Mouse (Mus musculus): ENCODE results near the gene Tbc1d22a. TPM values are rescaled to one million over a fixed set of nuclear protein-coding genes. Genes with fewer than 3 reads are reported as not detected.
A peak's percentile ranks its signal among the peaks of the same experiment; 100 is the strongest.

Gene Tbc1d22a
- polyA plus RNA-seq, 1 experiment from 2014 or later, result 11.7 TPM

DNA sequence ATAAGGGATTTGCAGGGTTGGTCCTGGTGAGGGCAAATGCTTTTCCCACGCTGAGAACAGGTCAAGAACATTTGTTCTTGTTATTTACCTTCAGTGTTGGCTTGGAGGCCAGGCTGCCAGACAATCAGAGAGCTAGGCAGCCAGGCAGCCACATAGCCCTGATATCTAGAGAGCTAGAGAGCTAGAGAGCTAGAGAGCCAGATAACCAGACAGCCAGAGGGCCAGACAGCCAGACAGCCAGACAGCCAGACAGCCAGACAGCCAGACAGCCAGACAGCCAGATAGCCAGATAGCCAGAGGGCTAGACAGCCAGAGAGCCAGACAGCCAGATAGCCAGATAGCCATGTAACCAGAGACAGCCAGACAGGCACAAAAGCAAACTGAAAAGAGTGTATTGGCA, 208.6 kb downstream of the Tbc1d22a start:
- no peak overlapping the region; the same call in 1 of the 2 replicates for H3K27ac ChIP-seq (ENCODE audit: low read depth, low read length)
- H3K9ac ChIP-seq (ENCODE audit: low read depth, low read length), result no peak overlapping the region
- no peaks in the 10 kb centered on the region for H3K27me3 ChIP-seq (replicated peaks; ENCODE audit: control insufficient read depth, insufficient read depth, low read length)
- no peaks in the 10 kb centered on the region for H3K9me3 ChIP-seq (ENCODE audit: control insufficient read depth, low read length)
- ATAC-seq (replicated peaks; ENCODE audit: low FRiP score) (no peak; the same call in 1 of the 2 replicates), DNase-seq (ENCODE audit: low spot score) (no peak)
- no peak overlapping the region for H3K4me2 ChIP-seq
- WGBS, result 43% methylated on average over 1 of the region's 1 CpGs
- peaks cover 15% of the 10 kb centered on the region; the same call in 1 of the 2 replicates for H3K4me1 ChIP-seq (replicated peaks; ENCODE audit: control insufficient read depth, insufficient read depth, low read length)
- H3K36me3 ChIP-seq (ENCODE audit: control insufficient read depth, insufficient read depth, low read length), result no peaks in the 10 kb centered on the region
- H3K4me3 ChIP-seq (ENCODE audit: low read depth, low read length), result no peak overlapping the region

DNA sequence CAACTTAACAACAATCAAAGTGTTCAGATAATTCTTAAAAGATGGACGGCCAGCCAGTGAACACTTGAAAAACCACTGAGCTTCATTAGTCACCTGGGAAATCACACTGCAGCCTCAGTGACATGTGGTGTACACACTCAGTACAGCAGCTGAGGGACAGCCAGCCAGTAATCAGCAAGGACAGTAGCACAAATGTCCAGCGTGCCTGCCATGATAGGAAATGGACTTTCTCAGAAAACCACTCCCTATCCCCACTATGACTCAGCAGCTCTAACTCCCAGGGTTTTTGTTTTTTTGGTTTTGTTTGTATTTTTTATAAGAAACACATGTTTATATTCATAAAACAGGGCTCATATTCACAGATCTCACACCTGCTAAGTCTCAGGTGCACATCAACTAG, 209.6 kb downstream of the Tbc1d22a start:
- WGBS, result 56% methylated on average over 2 of the region's 2 CpGs
- Histone ChIP-seq H3K36me3 (ENCODE audit: control insufficient read depth, insufficient read depth, low read length) (no peaks in the 10 kb centered on the region), H3K4me1 (replicated peaks; ENCODE audit: control insufficient read depth, insufficient read depth, low read length) (peaks cover 15% of the 10 kb centered on the region; the same call in 1 of the 2 replicates), H3K9me3 (ENCODE audit: control insufficient read depth, low read length) (no peaks in the 10 kb centered on the region), H3K27me3 (replicated peaks; ENCODE audit: control insufficient read depth, insufficient read depth, low read length) (no peaks in the 10 kb centered on the region), H3K9ac (ENCODE audit: low read depth, low read length) (no peak overlapping the region), H3K4me2 (no peak overlapping the region), H3K27ac (ENCODE audit: low read depth, low read length) (peak overlapping the region; percentile 1; the same call in 1 of the 2 replicates), H3K4me3 (ENCODE audit: low read depth, low read length) (no peak overlapping the region)
- ATAC-seq (replicated peaks; ENCODE audit: low FRiP score) (peak; percentile 65), DNase-seq (ENCODE audit: low spot score) (no peak)

DNA sequence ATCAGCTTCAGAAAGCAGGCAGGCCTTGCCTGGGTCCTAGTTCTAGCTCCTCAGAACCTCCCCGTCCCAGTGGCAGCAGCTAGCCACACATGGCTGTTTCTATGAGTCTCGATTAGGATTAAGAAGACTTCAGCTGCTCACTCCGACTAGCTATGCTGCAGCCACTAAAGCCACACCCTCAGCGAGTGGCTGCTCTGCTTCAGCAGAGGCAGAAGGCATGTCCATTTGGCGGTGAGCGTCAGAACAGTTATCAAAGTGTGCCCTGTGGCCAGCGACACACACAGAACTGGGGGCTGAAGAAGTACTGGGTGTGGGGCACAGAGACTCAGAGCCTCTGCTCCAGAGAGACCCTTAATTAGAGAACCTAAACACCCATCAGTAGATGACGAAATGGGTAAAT, 210.7 kb downstream of the Tbc1d22a start:
- no peaks in the 10 kb centered on the region for H3K9me3 ChIP-seq (ENCODE audit: control insufficient read depth, low read length)
- peak overlapping the region; percentile 1 for H3K27ac ChIP-seq (ENCODE audit: low read depth, low read length)
- no peaks in the 10 kb centered on the region for H3K27me3 ChIP-seq (replicated peaks; ENCODE audit: control insufficient read depth, insufficient read depth, low read length)
- DNase-seq (ENCODE audit: low spot score) (no peak), ATAC-seq (replicated peaks; ENCODE audit: low FRiP score) (no peak)
- 62% methylated on average over 8 of the region's 8 CpGs for WGBS
- H3K4me2 ChIP-seq, result no peak overlapping the region
- no peak overlapping the region for H3K4me3 ChIP-seq (ENCODE audit: low read depth, low read length)
- peaks cover 15% of the 10 kb centered on the region; the same call in 1 of the 2 replicates for H3K4me1 ChIP-seq (replicated peaks; ENCODE audit: control insufficient read depth, insufficient read depth, low read length)
- no peaks in the 10 kb centered on the region for H3K36me3 ChIP-seq (ENCODE audit: control insufficient read depth, insufficient read depth, low read length)
- H3K9ac ChIP-seq (ENCODE audit: low read depth, low read length), result no peak overlapping the region

DNA sequence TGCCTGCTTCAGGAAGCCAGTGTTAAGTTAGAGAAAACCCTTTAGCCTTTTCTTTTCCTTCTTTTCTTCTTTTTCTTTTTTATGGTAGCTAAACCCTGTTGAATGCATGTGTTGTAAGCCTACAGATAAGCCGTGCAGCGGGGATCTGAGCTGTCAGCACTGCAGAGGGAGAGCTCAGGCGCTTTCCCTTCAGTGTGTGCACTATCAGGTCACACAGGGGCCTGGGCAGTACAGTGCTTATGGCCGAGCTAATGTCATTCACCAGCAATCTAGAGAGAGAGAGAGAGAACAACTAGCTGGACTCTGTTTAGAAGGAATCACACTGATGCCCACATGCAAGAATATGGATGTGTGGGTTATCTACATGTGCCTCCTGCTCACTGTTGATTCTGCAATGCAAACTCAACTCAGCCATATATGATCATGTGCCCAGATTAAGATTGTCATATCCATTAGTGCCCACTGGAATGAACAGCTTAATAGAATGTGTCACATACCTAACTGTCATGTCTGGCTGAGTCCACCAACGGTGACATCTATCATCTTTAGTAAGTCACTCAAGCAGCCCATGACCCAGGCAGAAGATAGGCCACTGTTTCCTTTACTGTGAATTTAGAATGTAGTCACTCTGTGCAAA, 212.2 kb downstream of the Tbc1d22a start:
- DNase-seq (ENCODE audit: low spot score), result no peak
- Histone ChIP-seq H3K9me3 (ENCODE audit: control insufficient read depth, low read length) (no peaks in the 10 kb centered on the region), H3K4me3 (ENCODE audit: low read depth, low read length) (no peak overlapping the region), H3K27me3 (replicated peaks; ENCODE audit: control insufficient read depth, insufficient read depth, low read length) (no peaks in the 10 kb centered on the region), H3K9ac (ENCODE audit: low read depth, low read length) (no peak overlapping the region), H3K36me3 (ENCODE audit: control insufficient read depth, insufficient read depth, low read length) (no peaks in the 10 kb centered on the region), H3K4me1 (replicated peaks; ENCODE audit: control insufficient read depth, insufficient read depth, low read length) (peaks cover 15% of the 10 kb centered on the region; the same call in 1 of the 2 replicates), H3K27ac (ENCODE audit: low read depth, low read length) (0 out of 2 replicates have a peak overlapping the region, but pooled peaks have one; percentile 34), H3K4me2 (no peak overlapping the region)
- 46% methylated on average over 5 of the region's 5 CpGs for WGBS
- peak; percentile 60; the same call in 1 of the 2 replicates for ATAC-seq (replicated peaks; ENCODE audit: low FRiP score)

DNA sequence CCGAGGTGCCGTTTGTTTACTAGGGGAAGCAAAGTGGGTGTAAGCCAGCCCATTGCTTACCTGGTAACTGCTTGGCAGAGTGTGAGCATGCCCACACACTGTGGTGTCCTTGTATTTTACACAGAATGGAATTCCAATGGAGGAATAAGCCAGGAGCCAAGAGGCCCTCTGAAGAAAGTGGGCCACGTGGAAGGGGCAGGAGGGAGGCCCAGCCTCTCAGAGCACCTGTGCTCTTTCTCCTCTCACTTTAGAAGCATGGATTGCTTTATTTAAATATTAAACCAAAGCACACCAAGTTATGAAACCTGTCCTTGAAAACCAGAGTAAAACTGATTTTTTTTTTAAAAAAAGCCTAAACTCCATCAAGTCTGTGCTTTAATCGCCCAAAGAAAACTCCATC, 213.2 kb downstream of the Tbc1d22a start:
- DNase-seq (ENCODE audit: low spot score) (no peak), ATAC-seq (replicated peaks; ENCODE audit: low FRiP score) (no peak)
- H3K27ac ChIP-seq (ENCODE audit: low read depth, low read length), result no peak overlapping the region
- H3K4me1 ChIP-seq (replicated peaks; ENCODE audit: control insufficient read depth, insufficient read depth, low read length), result peaks cover 15% of the 10 kb centered on the region; the same call in 1 of the 2 replicates
- H3K9me3 ChIP-seq (ENCODE audit: control insufficient read depth, low read length), result no peaks in the 10 kb centered on the region
- H3K36me3 ChIP-seq (ENCODE audit: control insufficient read depth, insufficient read depth, low read length), result no peaks in the 10 kb centered on the region
- no peak overlapping the region for H3K9ac ChIP-seq (ENCODE audit: low read depth, low read length)
- no peaks in the 10 kb centered on the region for H3K27me3 ChIP-seq (replicated peaks; ENCODE audit: control insufficient read depth, insufficient read depth, low read length)
- no peak overlapping the region for H3K4me3 ChIP-seq (ENCODE audit: low read depth, low read length)
- 87% methylated on average over 4 of the region's 4 CpGs for WGBS
- no peak overlapping the region for H3K4me2 ChIP-seq

DNA sequence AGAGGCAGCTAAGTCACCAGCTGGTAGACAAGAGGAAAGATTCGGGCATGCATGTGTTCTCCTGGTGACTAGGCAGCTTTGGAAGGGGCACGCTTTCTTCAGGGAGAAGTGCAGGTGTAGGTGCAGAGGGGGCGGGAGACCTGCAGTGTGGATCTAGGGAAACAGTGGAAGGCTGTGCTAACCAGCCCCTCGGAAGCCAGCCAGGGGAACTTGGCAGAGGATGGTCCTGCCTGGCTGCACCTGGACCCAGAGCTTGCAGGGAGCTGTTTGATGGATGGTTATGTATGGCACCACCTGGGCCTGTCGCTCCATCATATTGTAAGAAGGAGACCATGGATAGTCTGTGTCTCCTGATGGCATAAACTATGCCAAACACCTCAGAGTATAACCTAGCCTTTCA, 214.2 kb downstream of the Tbc1d22a start:
- DNase-seq (ENCODE audit: low spot score), result no peak
- peaks cover 6% of the 10 kb centered on the region; the same call in 1 of the 2 replicates for H3K4me1 ChIP-seq (replicated peaks; ENCODE audit: control insufficient read depth, insufficient read depth, low read length)
- H3K4me2 ChIP-seq, result no peak overlapping the region
- H3K27ac ChIP-seq (ENCODE audit: low read depth, low read length), result no peak overlapping the region
- 83% methylated on average over 5 of the region's 5 CpGs for WGBS
- no peaks in the 10 kb centered on the region for H3K27me3 ChIP-seq (replicated peaks; ENCODE audit: control insufficient read depth, insufficient read depth, low read length)
- H3K9ac ChIP-seq (ENCODE audit: low read depth, low read length), result no peak overlapping the region
- H3K36me3 ChIP-seq (ENCODE audit: control insufficient read depth, insufficient read depth, low read length), result no peaks in the 10 kb centered on the region
- no peak for ATAC-seq (replicated peaks; ENCODE audit: low FRiP score)
- H3K9me3 ChIP-seq (ENCODE audit: control insufficient read depth, low read length), result no peaks in the 10 kb centered on the region
- H3K4me3 ChIP-seq (ENCODE audit: low read depth, low read length), result no peak overlapping the region

DNA sequence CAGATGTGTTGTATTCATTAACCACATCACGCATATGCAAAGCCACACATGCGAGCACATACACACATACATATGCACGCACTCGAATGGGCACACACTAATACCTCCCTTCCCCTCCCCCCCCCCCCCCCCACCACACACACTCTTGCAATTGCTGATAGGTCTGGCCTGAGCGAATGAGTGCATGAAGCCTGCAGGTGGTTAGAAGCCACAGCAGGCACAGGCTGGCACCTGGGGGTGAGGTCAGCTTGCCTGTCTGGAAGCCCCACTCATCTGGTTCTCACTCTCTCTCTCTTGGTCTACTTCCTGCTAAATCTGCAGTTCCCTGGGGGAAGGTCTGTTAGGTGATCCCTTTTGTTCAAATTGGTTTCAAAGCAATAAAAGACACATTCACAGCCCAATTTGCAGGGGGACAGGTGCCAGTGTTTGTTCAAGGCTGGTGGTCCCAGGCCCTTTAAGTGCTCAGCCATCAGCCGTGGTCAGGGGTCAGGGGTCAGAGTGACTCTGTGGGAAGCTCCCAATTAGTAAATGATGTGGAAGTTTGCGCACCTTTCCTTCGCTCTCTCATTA, 215.6 kb downstream of the Tbc1d22a start:
- no peak for ATAC-seq (replicated peaks; ENCODE audit: low FRiP score)
- no peaks in the 10 kb centered on the region for H3K27me3 ChIP-seq (replicated peaks; ENCODE audit: control insufficient read depth, insufficient read depth, low read length)
- no peaks in the 10 kb centered on the region for H3K9me3 ChIP-seq (ENCODE audit: control insufficient read depth, low read length)
- H3K9ac ChIP-seq (ENCODE audit: low read depth, low read length), result no peak overlapping the region
- no peaks in the 10 kb centered on the region for H3K36me3 ChIP-seq (ENCODE audit: control insufficient read depth, insufficient read depth, low read length)
- H3K4me3 ChIP-seq (ENCODE audit: low read depth, low read length), result no peak overlapping the region
- no peak overlapping the region for H3K4me2 ChIP-seq
- no peak overlapping the region for H3K27ac ChIP-seq (ENCODE audit: low read depth, low read length)
- no peak for DNase-seq (ENCODE audit: low spot score)
- WGBS, result 83% methylated on average over 8 of the region's 8 CpGs
- H3K4me1 ChIP-seq (replicated peaks; ENCODE audit: control insufficient read depth, insufficient read depth, low read length), result no peaks in the 10 kb centered on the region; the same call in 1 of the 2 replicates

DNA sequence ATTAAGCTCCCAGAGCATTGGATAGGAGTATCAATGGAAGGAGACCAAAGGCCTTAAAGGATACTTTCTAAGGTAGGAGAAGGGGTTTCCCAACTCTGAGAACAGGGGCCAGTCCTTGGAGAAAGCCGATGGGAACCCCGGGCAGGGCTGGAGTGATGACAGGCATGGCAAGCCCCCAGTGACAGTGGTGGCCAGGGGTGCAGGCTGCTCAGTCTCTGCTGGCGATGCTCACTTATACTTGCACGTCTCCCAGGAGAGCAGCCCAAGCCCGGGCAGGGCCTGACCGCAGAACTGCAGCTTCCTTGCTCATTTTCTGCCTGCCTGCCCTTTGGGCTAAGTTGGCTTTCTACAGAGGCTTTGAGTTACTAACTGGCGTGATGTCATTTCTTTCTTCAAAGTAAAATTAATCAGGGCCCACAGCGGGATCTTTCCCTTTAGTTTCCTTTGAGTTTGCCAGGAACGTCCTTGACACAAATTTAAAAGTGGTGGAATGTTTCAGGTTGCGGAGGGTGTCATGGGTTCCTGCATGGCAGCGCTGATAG, 217.4 kb downstream of the Tbc1d22a start:
- Histone ChIP-seq H3K27me3 (replicated peaks; ENCODE audit: control insufficient read depth, insufficient read depth, low read length) (no peaks in the 10 kb centered on the region), H3K4me1 (replicated peaks; ENCODE audit: control insufficient read depth, insufficient read depth, low read length) (no peaks in the 10 kb centered on the region), H3K9me3 (ENCODE audit: control insufficient read depth, low read length) (no peaks in the 10 kb centered on the region), H3K4me2 (no peak overlapping the region), H3K36me3 (ENCODE audit: control insufficient read depth, insufficient read depth, low read length) (no peaks in the 10 kb centered on the region), H3K4me3 (ENCODE audit: low read depth, low read length) (no peak overlapping the region), H3K27ac (ENCODE audit: low read depth, low read length) (no peak overlapping the region), H3K9ac (ENCODE audit: low read depth, low read length) (no peak overlapping the region)
- ATAC-seq (replicated peaks; ENCODE audit: low FRiP score), result no peak
- 85% methylated on average over 11 of the region's 11 CpGs for WGBS
- no peak for DNase-seq (ENCODE audit: low spot score)

DNA sequence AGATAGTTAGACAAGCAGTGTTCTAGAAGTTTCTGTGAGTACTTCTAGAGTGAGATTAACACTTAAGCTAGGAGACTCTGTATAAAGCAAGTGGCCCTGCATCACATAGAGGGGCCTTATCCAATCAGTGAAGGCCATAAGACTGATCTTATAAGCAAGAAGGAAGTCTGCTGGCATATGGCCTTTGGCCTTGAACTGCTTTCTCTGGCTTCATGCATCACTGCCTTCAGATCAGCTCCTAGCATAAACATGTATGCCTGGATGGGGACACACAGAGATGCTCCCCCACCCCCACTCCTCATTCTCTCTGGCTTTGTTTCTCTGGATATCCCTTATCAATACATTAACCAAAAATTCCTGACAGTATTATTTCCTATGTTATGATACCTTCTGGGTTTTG, 218.5 kb downstream of the Tbc1d22a start:
- no peak for ATAC-seq (replicated peaks; ENCODE audit: low FRiP score)
- no peak overlapping the region for H3K9ac ChIP-seq (ENCODE audit: low read depth, low read length)
- H3K27me3 ChIP-seq (replicated peaks; ENCODE audit: control insufficient read depth, insufficient read depth, low read length), result no peaks in the 10 kb centered on the region

More for the DNA sequence above, 218.5 kb downstream of the Tbc1d22a start:
- Histone ChIP-seq H3K4me1 (replicated peaks; ENCODE audit: control insufficient read depth, insufficient read depth, low read length) (no peaks in the 10 kb centered on the region), H3K4me3 (ENCODE audit: low read depth, low read length) (no peak overlapping the region), H3K9me3 (ENCODE audit: control insufficient read depth, low read length) (no peaks in the 10 kb centered on the region), H3K36me3 (ENCODE audit: control insufficient read depth, insufficient read depth, low read length) (no peaks in the 10 kb centered on the region), H3K27ac (ENCODE audit: low read depth, low read length) (no peak overlapping the region), H3K4me2 (no peak overlapping the region)
- DNase-seq (ENCODE audit: low spot score), result no peak

Measured in liver, embryonic 11.5 days (tissue).